Mouse (Mus musculus) myocyte (in vitro differentiated cells): ENCODE results near the gene Polrmt. TPM values are rescaled to one million over a fixed set of nuclear protein-coding genes. Genes with fewer than 3 reads are reported as not detected.
A peak's percentile ranks its signal among the peaks of the same experiment; 100 is the strongest.

ENCODE experiments used
- H3K27me3 ChIP-seq: one replicate; pipeline ENCODE4 v1.6.1; 2011; ENCODE audit not compliant: control insufficient read depth, insufficient read depth, insufficient read length
- H3K36me3 ChIP-seq: one replicate; pipeline ENCODE4 v1.6.1; 2011; ENCODE audit not compliant: control insufficient read depth, insufficient read depth
- H3K4me2 ChIP-seq: one replicate; pipeline ENCODE4 v1.6.1; 2011; ENCODE audit warnings: low read depth, control low read depth
- H3K4me3 ChIP-seq: one replicate; pipeline ENCODE4 v1.5.1; 2011; ENCODE audit warnings: mild to moderate bottlenecking, control low read depth, moderate library complexity
- H3K79me2 ChIP-seq: one replicate; pipeline ENCODE4 v1.6.1; 2011; ENCODE audit not compliant: control insufficient read depth, insufficient read depth
- H3ac ChIP-seq: one replicate; pipeline ENCODE4 v1.6.1; 2011; ENCODE audit not compliant: control insufficient read depth, insufficient read length
- CEBPB ChIP-seq: IDR thresholded peaks from 2 replicates; pipeline ENCODE4 v1.6.1; 2011; ENCODE audit warnings: mild to moderate bottlenecking, moderate library complexity; ENCODE audit not compliant: poor library complexity, insufficient read depth, severe bottlenecking
- E2F4 ChIP-seq: IDR thresholded peaks from one replicate; pipeline ENCODE4 v1.6.1; 2011; ENCODE audit warnings: mild to moderate bottlenecking, control low read depth, moderate library complexity; ENCODE audit not compliant: insufficient read depth
- MAX ChIP-seq: IDR thresholded peaks from one replicate; pipeline ENCODE4 v1.6.1; 2011; ENCODE audit warnings: low read depth, mild to moderate bottlenecking, control low read depth
- MYOD1 ChIP-seq, 3 experiments: IDR thresholded peaks; one replicate each; pipeline ENCODE4 v1.6.1; 2011; ENCODE audit warnings: control low read depth in 2 of 3, low read depth in 2 of 3, mild to moderate bottlenecking in 2 of 3, moderate library complexity in 1 of 3; ENCODE audit not compliant: insufficient read length in 2 of 3, control insufficient read depth in 1 of 3
- MYOG ChIP-seq, 3 experiments: IDR thresholded peaks; one replicate each; pipeline ENCODE4 v1.6.1; 2011; ENCODE audit warnings: control low read depth in 2 of 3, low read depth in 2 of 3, mild to moderate bottlenecking in 2 of 3; ENCODE audit not compliant: insufficient read length in 2 of 3, control insufficient read depth in 1 of 3, insufficient read depth in 1 of 3
- POLR2A ChIP-seq: IDR thresholded peaks from one replicate; pipeline ENCODE4 v1.6.1; 2011; ENCODE audit warnings: low read depth, mild to moderate bottlenecking, control low read depth, moderate library complexity; ENCODE audit not compliant: insufficient read length
- POLR2AphosphoS2 ChIP-seq: IDR thresholded peaks from one replicate; pipeline ENCODE4 v1.6.1; 2011; ENCODE audit warnings: low read depth, control low read depth; ENCODE audit not compliant: insufficient read length
- REST ChIP-seq: IDR thresholded peaks from one replicate; pipeline ENCODE4 v1.6.1; 2011; ENCODE audit warnings: mild to moderate bottlenecking, control low read depth, moderate library complexity; ENCODE audit not compliant: insufficient read depth, insufficient read length
- SRF ChIP-seq: IDR thresholded peaks from one replicate; pipeline ENCODE4 v1.6.1; 2011; ENCODE audit warnings: low read depth; ENCODE audit not compliant: control insufficient read depth, insufficient read length
- TCF12 ChIP-seq: IDR thresholded peaks from one replicate; pipeline ENCODE4 v1.6.1; 2011; ENCODE audit warnings: mild to moderate bottlenecking, control low read depth; ENCODE audit not compliant: poor library complexity, insufficient read depth, severe bottlenecking
- TCF3 ChIP-seq: IDR thresholded peaks from one replicate; pipeline ENCODE4 v1.6.1; 2011; ENCODE audit warnings: low read depth, control low read depth; ENCODE audit not compliant: insufficient read length
- USF1 ChIP-seq: IDR thresholded peaks from one replicate; pipeline ENCODE4 v1.6.1; 2011; ENCODE audit warnings: low read depth, mild to moderate bottlenecking, control low read depth, moderate library complexity
- polyA plus RNA-seq: library from polyadenylated mRNA; unstranded; fragments of >200 nt; fragmentation: generic; extraction: Trizol; gene quantifications from one replicate; pipeline ENCODE4 v1.2.1, GENCODE M21; 2012; ENCODE audit warnings: missing spikeins

The Polrmt gene
- polyA plus RNA-seq, 1 experiment: 82.3 TPM

DNA sequence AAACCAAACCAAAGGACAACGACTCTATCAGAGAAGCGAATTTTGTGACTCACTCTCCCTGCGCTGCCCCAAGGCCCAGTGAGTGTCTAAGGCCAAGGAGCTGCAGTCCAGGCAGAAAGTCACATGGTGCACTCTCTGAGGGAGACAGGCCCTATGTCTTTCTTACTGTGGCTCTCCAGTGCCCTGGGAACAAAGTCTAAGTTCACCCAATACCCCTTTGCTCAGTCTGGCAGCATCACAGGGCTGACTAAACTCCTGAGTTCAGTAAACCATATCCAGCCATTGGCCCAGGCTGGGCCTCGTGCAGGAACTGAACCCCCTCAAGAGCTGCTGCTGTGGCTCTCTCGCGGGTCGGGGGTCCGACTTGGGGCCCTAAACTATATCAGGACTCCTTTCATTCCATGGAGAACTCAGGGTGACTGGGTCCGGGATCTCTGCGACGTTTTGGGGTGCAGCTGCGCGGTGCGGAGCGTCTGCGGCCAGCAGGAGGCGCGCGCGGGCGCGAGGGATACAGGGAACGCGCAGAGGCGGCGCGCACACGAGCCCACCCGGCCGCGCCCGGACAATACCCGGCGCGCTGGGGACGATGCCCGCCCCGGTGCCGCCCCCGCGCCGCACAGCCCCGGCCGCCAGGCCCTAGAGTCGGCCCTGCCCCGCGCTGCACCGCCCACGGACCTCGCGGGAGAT is 46.8 kb upstream of the Polrmt start, which contains the start of gene Palm:
Palm (plus strand) TSS at position 522 of the 687 bp plus-strand sequence.
- TF ChIP-seq POLR2A (peak; percentile 71), MYOG (IDR thresholded peaks at IDR 0.05; ENCODE audit: control insufficient read depth in 1 of 3, insufficient read depth in 1 of 3, insufficient read length in 2 of 3, low read depth in 2 of 3) (peak in 2 of 3 experiments; percentile 43 to 76), E2F4 (no peak), TCF3 (peak; percentile 8), REST (no peak), SRF (no peak), POLR2AphosphoS2 (peak; percentile 35), USF1 (peak; percentile 44), MYOD1 (IDR thresholded peaks at IDR 0.05; ENCODE audit: control insufficient read depth in 1 of 3, insufficient read length in 2 of 3, low read depth in 2 of 3) (peak in 2 of 3 experiments; percentile 52 to 64)
- H3K27me3 ChIP-seq: no peaks in the 10 kb centered on the region
- H3ac ChIP-seq: peak within 1 kb of the TSS; percentile 34
- peaks cover 7% of the 10 kb centered on the region for H3K79me2 ChIP-seq
- peak within 1 kb of the TSS; percentile 99 for H3K4me2 ChIP-seq
- H3K4me3 ChIP-seq: peak within 1 kb of the TSS; percentile 50
- H3K36me3 ChIP-seq: no peaks in the 10 kb centered on the region

- TF ChIP-seq POLR2AphosphoS2 (no peak), CEBPB (no peak), USF1 (no peak), SRF (no peak), TCF3 (no peak), MAX (no peak), REST (no peak), TCF12 (no peak), MYOG (IDR thresholded peaks at IDR 0.05; ENCODE audit: control insufficient read depth in 1 of 3, insufficient read depth in 1 of 3, insufficient read length in 2 of 3, low read depth in 2 of 3) (no peak), E2F4 (no peak), MYOD1 (IDR thresholded peaks at IDR 0.05; ENCODE audit: control insufficient read depth in 1 of 3, insufficient read length in 2 of 3, low read depth in 2 of 3) (no peak), POLR2A (no peak)
- Histone ChIP-seq H3ac (no peak overlapping the region), H3K36me3 (no peaks in the 10 kb centered on the region), H3K4me3 (peak overlapping the region; percentile 50), H3K4me2 (peak overlapping the region; percentile 80), H3K27me3 (no peaks in the 10 kb centered on the region), H3K79me2 (no peaks in the 10 kb centered on the region)
Observed at GRCm38 (mm10) chr10:79792339-79793040, 46.1 kb upstream of the Polrmt start.

- no peak within 1 kb of the TSS for H3K4me2 ChIP-seq
- TF ChIP-seq E2F4 (no peak), CEBPB (no peak), USF1 (no peak), TCF3 (no peak), REST (no peak), MYOG (IDR thresholded peaks at IDR 0.05; ENCODE audit: control insufficient read depth in 1 of 3, insufficient read depth in 1 of 3, insufficient read length in 2 of 3, low read depth in 2 of 3) (no peak), POLR2A (no peak), SRF (no peak), MAX (no peak)
- H3K79me2 ChIP-seq: no peaks in the 10 kb centered on the region
- H3ac ChIP-seq: no peak within 1 kb of the TSS
- H3K27me3 ChIP-seq: no peaks in the 10 kb centered on the region
- no peaks in the 10 kb centered on the region for H3K36me3 ChIP-seq
- H3K4me3 ChIP-seq: no peak within 1 kb of the TSS
Observed at GRCm38 (mm10) chr10:79790861-79791260, 44.5 kb upstream of the Polrmt start, which contains the start of gene Prss57. TSS of gene Prss57 (minus strand) at chr10:79790961.

DNA sequence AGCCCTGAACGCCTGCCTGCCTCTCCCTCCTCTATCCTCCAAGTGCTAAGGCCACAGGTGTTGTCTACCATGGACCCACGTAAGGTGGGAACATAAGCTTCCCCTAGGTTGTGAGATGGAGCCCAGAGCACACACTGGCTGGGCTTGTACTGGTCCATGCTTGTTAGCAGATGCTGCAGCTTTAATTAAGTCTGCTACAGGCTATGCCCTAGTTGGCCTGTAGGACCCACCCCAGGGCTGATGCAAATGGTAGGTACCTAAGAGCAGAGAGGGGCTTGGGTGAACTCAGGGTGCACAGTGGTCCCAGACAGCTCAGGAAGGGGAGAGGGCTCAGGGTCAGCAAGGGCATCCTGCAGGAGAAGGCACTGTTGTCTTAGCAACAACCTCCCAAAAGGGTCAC is 43.2 kb upstream of the Polrmt start:
- Histone ChIP-seq H3K79me2 (no peaks in the 10 kb centered on the region), H3K4me2 (no peak overlapping the region)

More for the DNA sequence above, 43.2 kb upstream of the Polrmt start:
- TF ChIP-seq POLR2AphosphoS2 (no peak), REST (no peak), MAX (no peak), MYOG (IDR thresholded peaks at IDR 0.05; ENCODE audit: control insufficient read depth in 1 of 3, insufficient read depth in 1 of 3, insufficient read length in 2 of 3, low read depth in 2 of 3) (no peak)
- Histone ChIP-seq H3ac (no peak overlapping the region), H3K36me3 (no peaks in the 10 kb centered on the region), H3K4me3 (no peak overlapping the region), H3K27me3 (no peaks in the 10 kb centered on the region)
